Mouse (Mus musculus): ENCODE measurements at regions not wholly inside any gene's neighbourhood (a gene's known extent, or its start where the extent isn't known, plus 50 kb on each side); places are given as distances from the start of the nearest gene placed in this dataset.

DNA sequence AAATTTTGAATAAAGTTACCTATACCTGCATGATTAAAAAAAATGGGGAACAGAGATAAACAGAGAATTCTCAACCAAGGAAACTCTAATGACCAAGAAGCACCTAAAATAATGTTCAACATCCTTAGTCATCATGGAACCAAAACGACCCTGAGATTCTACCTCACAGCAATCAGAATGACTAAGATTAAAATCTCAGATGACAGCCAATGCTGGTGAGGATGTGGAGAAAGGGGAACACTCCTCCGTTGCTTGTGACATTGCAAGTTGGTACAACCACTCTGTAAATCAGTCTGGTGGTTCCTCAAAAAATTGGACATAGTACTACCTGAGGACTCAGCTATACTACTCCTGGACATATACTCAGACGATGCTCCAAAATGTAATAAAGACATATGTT, 120.9 kb upstream of the Inhba start:
- Histone ChIP-seq H3K27ac (no peak overlapping the region), H3K4me3 (no peak overlapping the region)
- no peak for TF ChIP-seq CTCF (conservative IDR thresholded peaks at IDR 0.05)
- no peak for DNase-seq (ENCODE audit: low spot score in 2 of 2)

DNA sequence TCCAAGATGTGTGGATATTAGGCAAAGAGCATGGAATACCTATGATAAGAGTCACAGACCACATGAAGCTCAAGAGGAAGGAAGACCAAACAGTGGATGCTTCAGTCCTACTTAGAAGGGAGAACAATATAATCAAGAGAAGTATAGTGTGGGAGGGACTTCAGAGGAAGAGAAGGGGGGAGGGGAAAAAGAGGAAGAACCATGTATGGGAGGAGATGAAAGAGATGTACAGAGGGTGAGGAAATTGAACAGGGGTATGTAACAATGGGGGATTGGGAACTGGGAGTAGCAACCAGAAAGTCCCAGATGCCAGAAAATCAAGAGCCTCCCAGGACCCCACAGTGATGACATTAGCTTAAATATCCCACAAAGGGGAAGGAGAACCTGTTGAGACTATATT, 120.2 kb upstream of the Inhba start:
- TF ChIP-seq CTCF (conservative IDR thresholded peaks at IDR 0.05), result no peak
- no peak for DNase-seq (ENCODE audit: low spot score in 2 of 2)
- H3K4me3 ChIP-seq, result no peak overlapping the region
- no peak overlapping the region for H3K27ac ChIP-seq

DNA sequence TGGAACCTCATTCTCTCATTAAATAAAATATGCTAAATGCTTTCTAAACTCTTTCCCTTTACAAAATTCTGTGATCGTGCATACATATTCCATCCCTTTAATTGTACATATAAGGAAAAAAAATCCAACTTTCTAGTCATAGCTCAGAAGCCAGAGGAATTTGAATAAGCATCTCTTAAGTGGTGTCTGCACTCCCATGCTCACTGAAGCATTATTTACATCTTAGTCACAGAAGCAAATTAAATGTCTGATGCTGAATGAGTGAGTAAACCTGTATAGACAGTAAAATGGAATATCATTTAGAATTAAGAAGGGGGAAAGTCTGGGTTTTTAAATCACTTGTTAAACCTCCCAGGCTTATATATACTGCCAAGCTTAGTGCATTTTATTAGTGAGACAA, 113.5 kb upstream of the Inhba start:
- H3K27ac ChIP-seq, result no peak overlapping the region
- TF ChIP-seq CTCF (conservative IDR thresholded peaks at IDR 0.05), result no peak
- DNase-seq (ENCODE audit: low spot score in 2 of 2), result no peak
- H3K4me3 ChIP-seq, result no peak overlapping the region

DNA sequence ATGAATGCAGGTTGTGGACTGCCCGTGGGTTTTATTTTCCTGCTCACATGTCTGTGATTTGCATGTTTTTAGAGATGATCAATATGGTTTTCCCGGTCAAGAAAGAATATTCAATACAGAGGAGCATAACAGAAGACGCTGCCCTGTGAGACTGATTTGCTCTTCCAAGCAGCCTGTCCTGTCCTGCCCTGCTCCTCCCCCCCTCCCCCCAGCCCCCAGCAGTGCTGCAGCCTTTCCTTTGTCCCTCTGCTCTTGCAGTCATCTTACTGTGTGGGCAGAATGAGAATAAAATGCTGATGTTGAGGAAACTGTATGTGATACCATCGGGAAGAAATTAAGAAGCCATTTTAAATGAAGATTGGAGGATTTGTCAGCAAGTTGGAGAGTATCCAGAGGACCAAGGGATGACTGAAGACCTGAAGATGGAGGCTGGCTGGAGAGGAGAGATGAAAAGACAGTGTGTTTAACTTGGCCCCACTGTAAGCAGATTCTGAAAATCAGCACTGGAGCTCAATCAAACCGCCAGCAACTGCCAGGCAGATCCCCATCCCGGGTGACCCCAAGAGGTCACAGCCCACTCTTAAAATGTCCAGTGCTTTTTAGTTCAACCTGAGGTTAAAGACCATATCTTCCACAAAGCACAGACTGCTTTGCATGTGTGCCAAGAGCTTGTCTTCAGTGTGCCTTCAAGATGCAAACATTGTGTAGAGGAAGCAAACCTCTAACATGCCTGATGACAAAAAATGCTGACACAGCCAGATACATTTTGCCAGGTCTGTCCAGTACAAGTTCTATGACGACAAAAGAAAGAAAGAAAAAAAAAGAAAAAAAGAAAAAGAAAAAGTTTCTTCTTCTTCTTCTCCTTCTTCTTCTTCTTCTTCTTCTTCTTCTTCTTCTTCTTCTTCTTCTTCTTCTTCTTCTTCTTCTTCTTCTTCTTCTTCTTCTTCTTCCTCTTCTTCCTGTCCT, 109.7 kb upstream of the Inhba start:
- no peak for DNase-seq (ENCODE audit: low spot score in 2 of 2)
- H3K27ac ChIP-seq, result no peak overlapping the region
- no peak for TF ChIP-seq CTCF (conservative IDR thresholded peaks at IDR 0.05)

DNA sequence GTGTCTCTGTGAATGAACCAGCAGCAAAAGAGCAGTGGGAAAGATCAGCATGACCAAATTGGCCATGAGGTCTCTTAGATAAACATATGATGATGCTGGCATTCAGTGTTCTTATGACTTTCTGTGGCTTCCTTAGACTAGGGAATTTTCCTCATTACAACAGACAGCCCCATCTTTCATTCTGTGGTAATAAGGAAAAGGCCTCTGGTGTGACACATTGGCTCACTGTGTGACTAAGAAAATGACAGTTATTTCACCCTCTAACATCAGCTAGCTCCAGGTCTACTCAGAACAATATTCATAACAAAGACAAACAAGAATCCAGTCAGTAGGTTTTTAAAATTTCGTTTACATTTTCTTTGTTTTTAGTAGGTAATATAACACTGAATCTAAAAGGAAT, 103.8 kb upstream of the Inhba start:
- DNase-seq (ENCODE audit: low spot score in 2 of 2), result no peak
- Histone ChIP-seq H3K27ac (no peak overlapping the region), H3K4me3 (no peak overlapping the region)
- no peak for TF ChIP-seq CTCF (conservative IDR thresholded peaks at IDR 0.05)

More for the DNA sequence above, 109.7 kb upstream of the Inhba start:
- no peak overlapping the region for H3K4me3 ChIP-seq

DNA sequence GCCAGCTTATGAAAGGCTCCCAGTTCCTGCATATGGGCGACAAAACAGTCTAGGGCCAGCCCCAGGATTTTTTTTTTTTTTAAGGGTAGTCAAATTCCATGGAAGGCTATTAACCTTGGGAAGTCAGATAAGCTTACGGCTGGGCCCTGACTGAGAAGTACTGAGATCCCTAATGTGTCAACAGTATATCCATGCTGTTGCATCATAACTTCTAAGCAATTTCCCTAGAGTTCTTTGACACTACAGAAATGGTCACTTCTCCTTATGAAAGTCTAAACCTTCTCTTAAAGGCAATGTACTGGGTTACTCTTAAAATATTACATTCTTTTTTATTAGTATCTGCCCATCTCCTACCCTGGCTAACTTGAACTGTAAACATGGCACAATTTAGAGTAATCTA, 101.1 kb upstream of the Inhba start:
- no peak for DNase-seq (ENCODE audit: low spot score in 2 of 2)
- TF ChIP-seq CTCF (conservative IDR thresholded peaks at IDR 0.05), result no peak
- Histone ChIP-seq H3K4me3 (no peak overlapping the region), H3K27ac (no peak overlapping the region)

DNA sequence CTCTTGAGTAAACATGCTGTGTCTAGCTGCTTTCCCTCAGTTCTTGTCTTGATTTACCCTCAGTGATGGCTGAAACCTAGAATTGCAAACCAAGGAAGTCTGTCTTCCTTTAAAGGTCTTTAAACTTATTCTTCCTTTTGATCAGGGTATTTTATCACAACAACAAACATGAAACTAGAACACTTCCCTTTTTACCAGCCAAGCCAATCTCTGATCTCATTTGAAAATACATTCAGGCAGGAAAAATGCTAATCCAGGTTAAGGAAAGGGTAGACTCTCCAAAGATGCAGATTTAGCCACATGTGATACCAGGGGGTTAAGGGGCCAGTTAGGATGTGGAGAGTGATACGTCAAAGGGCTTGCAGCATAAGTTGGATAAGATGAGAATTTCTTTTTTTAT, 100.4 kb upstream of the Inhba start:
- H3K4me3 ChIP-seq, result no peak overlapping the region
- TF ChIP-seq CTCF (conservative IDR thresholded peaks at IDR 0.05), result no peak
- no peak for DNase-seq (ENCODE audit: low spot score in 2 of 2)
- no peak overlapping the region for H3K27ac ChIP-seq

DNA sequence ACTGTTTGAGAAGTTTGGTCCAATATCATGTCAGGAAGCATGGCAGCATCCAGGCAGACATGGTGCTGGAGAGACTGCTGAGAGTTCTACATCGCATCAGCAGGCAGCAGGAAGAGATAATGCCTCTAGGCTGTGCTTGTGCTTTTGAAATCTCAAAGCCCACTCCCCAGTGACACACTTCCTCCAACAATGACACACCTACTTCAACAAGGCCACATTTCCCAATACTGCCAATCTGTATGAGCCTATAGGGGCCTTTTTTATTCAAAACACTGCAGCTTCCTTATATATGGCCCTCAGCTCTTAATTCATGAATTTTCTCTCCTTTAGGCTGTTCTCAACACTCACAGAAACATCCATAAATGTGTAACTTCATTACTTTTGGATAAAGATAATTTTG, 97.4 kb upstream of the Inhba start:
- Histone ChIP-seq H3K27ac (no peak overlapping the region), H3K4me3 (no peak overlapping the region)
- no peak for TF ChIP-seq CTCF (conservative IDR thresholded peaks at IDR 0.05)
- no peak for DNase-seq (ENCODE audit: low spot score in 2 of 2)

DNA sequence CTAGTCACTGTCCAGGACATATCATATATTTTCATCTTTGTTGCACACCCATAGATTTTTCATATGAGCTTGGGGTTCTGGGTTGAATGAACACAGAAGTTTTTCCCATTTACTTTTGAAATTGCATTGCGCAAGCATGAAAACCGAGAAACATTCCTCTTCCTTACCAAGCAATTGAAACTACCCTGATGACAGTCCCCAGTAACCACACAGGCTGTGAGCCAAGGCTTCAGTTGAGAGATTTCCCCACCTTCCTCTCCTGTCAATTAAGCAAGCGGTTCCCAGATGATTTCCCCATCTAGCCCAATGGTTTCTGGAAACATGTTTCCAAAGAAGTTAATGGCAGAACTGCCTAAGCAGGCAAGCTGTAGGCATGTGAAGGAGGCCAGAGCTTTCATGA, 81.8 kb upstream of the Inhba start:
- no peak for TF ChIP-seq CTCF (conservative IDR thresholded peaks at IDR 0.05)
- no peak overlapping the region for H3K4me3 ChIP-seq
- no peak overlapping the region for H3K27ac ChIP-seq
- DNase-seq (ENCODE audit: low spot score in 2 of 2), result no peak

DNA sequence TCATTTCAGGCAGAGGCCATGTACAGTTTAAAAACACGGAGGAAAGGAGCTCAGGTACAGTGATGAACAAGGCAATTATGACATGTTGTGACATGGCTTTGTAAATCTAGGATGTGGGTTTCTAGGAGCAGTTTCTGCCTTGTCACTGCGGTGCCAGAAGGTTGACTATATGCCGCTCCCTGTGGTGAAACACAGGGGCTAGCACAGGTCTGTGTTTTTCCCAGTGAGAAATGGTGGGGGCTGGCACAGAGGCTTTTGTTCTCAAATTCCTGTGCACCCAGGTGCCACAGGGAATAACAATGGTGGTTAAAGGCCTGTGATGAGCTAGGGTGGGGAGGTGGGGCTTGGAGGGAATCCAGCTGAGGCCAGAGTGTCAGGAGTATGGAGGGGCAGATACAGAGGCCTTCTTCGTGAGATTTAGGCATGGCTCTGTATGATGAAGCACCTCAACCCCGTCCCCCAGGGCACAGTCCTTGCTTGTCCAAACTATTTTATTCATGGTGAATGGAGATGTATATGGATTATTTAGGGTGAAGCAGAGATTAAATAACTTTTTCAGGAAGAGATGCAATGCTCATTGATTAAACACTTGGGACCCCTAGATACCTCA, 80.0 kb upstream of the Inhba start:
- no peak for DNase-seq (ENCODE audit: low spot score in 2 of 2)
- TF ChIP-seq CTCF (conservative IDR thresholded peaks at IDR 0.05), result no peak
- Histone ChIP-seq H3K4me3 (no peak overlapping the region), H3K27ac (no peak overlapping the region)

DNA sequence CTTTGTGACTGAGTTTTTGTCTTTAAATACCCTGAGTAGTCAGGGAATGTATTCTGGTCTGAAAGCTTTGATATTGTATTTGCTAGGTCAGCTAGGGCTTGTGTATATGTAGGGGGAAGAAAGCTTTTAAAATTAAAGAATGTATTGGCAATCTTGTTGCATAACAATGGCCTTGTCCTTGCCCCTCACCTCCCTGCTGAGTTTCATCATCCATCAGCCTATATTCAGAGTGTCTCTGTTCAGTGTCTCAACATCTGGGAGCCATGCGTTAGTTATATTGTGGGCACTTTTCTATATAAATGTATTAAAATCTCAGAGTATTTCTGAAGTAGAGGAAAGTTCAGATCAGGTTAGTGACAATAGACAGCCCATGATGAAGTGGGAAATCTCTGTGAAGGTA, 76.0 kb upstream of the Inhba start:
- no peak overlapping the region for H3K27ac ChIP-seq
- no peak for DNase-seq (ENCODE audit: low spot score in 2 of 2)
- TF ChIP-seq CTCF (conservative IDR thresholded peaks at IDR 0.05), result no peak

DNA sequence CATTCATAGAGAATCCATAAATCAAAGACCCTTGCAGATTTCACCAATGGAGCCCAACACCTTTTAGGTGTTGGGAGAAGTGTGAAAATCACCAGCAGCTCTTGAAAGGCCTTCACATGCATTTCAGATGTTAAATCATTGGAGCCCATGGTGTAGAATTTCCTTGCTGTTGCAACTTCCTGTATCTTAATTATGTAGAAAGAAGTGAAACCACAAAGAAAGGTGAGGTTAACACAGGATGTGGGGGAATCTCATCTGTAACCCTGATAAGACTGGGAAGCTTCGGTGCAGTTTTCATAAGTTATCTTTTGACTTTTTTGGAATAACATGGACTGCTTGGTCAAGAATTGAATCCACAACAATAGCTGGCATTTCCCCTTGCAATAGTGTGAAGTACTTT, 75.5 kb upstream of the Inhba start:
- DNase-seq (ENCODE audit: low spot score in 2 of 2), result no peak
- no peak for TF ChIP-seq CTCF (conservative IDR thresholded peaks at IDR 0.05)
- Histone ChIP-seq H3K27ac (no peak overlapping the region), H3K4me3 (no peak overlapping the region)

More for the DNA sequence above, 76.0 kb upstream of the Inhba start:
- H3K4me3 ChIP-seq, result no peak overlapping the region

DNA sequence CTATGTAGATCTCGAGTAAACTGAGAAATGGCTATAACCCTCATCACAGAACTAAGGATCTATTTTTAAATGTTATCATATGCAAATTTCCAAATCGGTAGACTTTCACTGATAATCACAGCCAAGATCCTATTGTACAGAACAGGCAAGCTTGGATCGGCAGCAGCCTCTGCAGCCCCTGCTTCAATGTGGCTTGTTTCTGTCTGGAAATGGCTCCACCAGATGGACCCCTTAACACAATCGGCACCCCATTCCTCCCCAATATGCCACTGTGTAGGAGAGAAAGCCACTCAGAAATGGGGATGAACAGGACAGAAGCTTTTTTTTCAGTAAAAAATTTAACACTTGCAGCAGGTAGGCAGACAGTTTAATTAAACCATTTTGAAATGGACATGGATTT, 61.5 kb upstream of the Inhba start:
- Histone ChIP-seq H3K27ac (peak overlapping the region; percentile 83), H3K4me3 (no peak overlapping the region)
- TF ChIP-seq CTCF (conservative IDR thresholded peaks at IDR 0.05), result no peak
- DNase-seq (ENCODE audit: low spot score in 2 of 2), result peak; percentile 35 to 43
